13 mouse cellular contexts compared by ENCODE assay signal in genomic region chr10:117111455-117111854, GRCm38 (mm10). TPM values are rescaled to one million over a fixed set of nuclear protein-coding genes. Genes with fewer than 3 reads are reported as not detected.
DNase-seq lines count a peak whose midpoint lies in the region; ATAC-seq lines count a peak whose summit lies in the region.
"Had no signal": no experiment of that assay in that cellular context is flagged by ENCODE, and none has a peak within 500 bp of the region (broad histone marks: within the 10 kb centered on the region; RNA-seq: fewer than 3 reads in every experiment).

No protein-coding gene starts in this region.

- H3K4me2 ChIP-seq in hindbrain, embryonic 14.5 days (replicated peaks) = no peak overlapping the region
- H3K4me2 ChIP-seq in liver, embryonic 13.5 days = peak overlapping the region; percentile 23; the same call in 1 of the 2 replicates
- H3K4me2 ChIP-seq: forebrain, embryonic 15.5 days had no signal

- peak overlapping the region; percentile 16; the same call in 1 of the 2 replicates for H3K27ac ChIP-seq in hindbrain, embryonic 10.5 days
- no peak overlapping the region for H3K27ac ChIP-seq in hindbrain, embryonic 14.5 days
- peak overlapping the region; percentile 83 for H3K27ac ChIP-seq in liver, embryonic 13.5 days
- H3K27ac ChIP-seq: forebrain, embryonic 15.5 days; limb, embryonic 10.5 days had no signal

- WGBS in hindbrain, embryonic 10.5 days = 64% methylated on average over 7 of the region's 7 CpGs
- 52% methylated on average over 7 of the region's 7 CpGs for WGBS in hindbrain, embryonic 14.5 days
- 60% methylated on average over 7 of the region's 7 CpGs for WGBS in liver, embryonic 13.5 days (ENCODE audit: insufficient replicate concordance)

- no peak for ATAC-seq in hindbrain, embryonic 14.5 days (ENCODE audit: low FRiP score)
- ATAC-seq in liver, embryonic 13.5 days (ENCODE audit: low read depth) = 0 out of 2 replicates have a peak, but pooled peaks have one; percentile 16
- ATAC-seq: forebrain, embryonic 15.5 days had no signal

- peak; percentile 17 for DNase-seq in hindbrain, embryonic 10.5 days (ENCODE audit: low spot score)
- no peak for DNase-seq in hindbrain, embryonic 14.5 days (ENCODE audit: low spot score)
- DNase-seq in T-cell, adult 2 months (ENCODE audit: low spot score) = peak; percentile 12
- DNase-seq in embryo, embryonic 10.5 days (ENCODE audit: low spot score) = peak; percentile 28
- no peak for DNase-seq in liver, embryonic 13.5 days
- DNase-seq in neural tube, embryonic 10.5 days (ENCODE audit: extremely low spot score, low spot score) = no peak
- DNase-seq in frontal cortex, postnatal 25 days (ENCODE audit: low spot score in 2 of 2) = no peak
- DNase-seq: cerebellum, adult 2 months; kidney, adult 2 months; lung, postnatal 36 days; thymus, postnatal 25 days had no signal

- H3K4me3 ChIP-seq in hindbrain, embryonic 10.5 days = no peak overlapping the region
- no peak overlapping the region for H3K4me3 ChIP-seq in hindbrain, embryonic 14.5 days (replicated peaks; ENCODE audit: low read length)
- no peak overlapping the region for H3K4me3 ChIP-seq in liver, embryonic 13.5 days (replicated peaks)
- H3K4me3 ChIP-seq: forebrain, embryonic 15.5 days; limb, embryonic 10.5 days had no signal

- no peaks in the 10 kb centered on the region for H3K36me3 ChIP-seq in hindbrain, embryonic 10.5 days
- H3K36me3 ChIP-seq in hindbrain, embryonic 14.5 days (replicated peaks; ENCODE audit: control insufficient read depth, insufficient read depth) = no peaks in the 10 kb centered on the region
- peaks cover 4% of the 10 kb centered on the region; the same call in 1 of the 2 replicates for H3K36me3 ChIP-seq in liver, embryonic 13.5 days
- H3K36me3 ChIP-seq: forebrain, embryonic 15.5 days; limb, embryonic 10.5 days had no signal

- no peaks in the 10 kb centered on the region for H3K9me3 ChIP-seq in hindbrain, embryonic 10.5 days
- no peaks in the 10 kb centered on the region for H3K9me3 ChIP-seq in hindbrain, embryonic 14.5 days (ENCODE audit: control insufficient read depth, low read length)
- H3K9me3 ChIP-seq in liver, embryonic 13.5 days (replicated peaks) = no peaks in the 10 kb centered on the region
- H3K9me3 ChIP-seq: forebrain, embryonic 15.5 days; limb, embryonic 10.5 days had no signal

- H3K4me1 ChIP-seq in hindbrain, embryonic 10.5 days (replicated peaks) = peaks cover 36% of the 10 kb centered on the region
- H3K4me1 ChIP-seq in hindbrain, embryonic 14.5 days (replicated peaks; ENCODE audit: control insufficient read depth, insufficient read depth, low read length) = no peaks in the 10 kb centered on the region
- peaks cover 90% of the 10 kb centered on the region for H3K4me1 ChIP-seq in liver, embryonic 13.5 days (replicated peaks)

- H3K27me3 ChIP-seq in hindbrain, embryonic 10.5 days (ENCODE audit: insufficient read depth, poor library complexity, severe bottlenecking) = no peaks in the 10 kb centered on the region
- no peaks in the 10 kb centered on the region for H3K27me3 ChIP-seq in hindbrain, embryonic 14.5 days (ENCODE audit: control insufficient read depth, insufficient read depth, low read length)
- H3K27me3 ChIP-seq in liver, embryonic 13.5 days = no peaks in the 10 kb centered on the region
- H3K27me3 ChIP-seq: forebrain, embryonic 15.5 days had no signal

- no peak overlapping the region for H3K9ac ChIP-seq in hindbrain, embryonic 14.5 days
- 0 out of 2 replicates have a peak overlapping the region, but pooled peaks have one; percentile 37 for H3K9ac ChIP-seq in liver, embryonic 13.5 days
- H3K9ac ChIP-seq: forebrain, embryonic 15.5 days had no signal

RNA-seq across cellular contexts. Expression of gene Frs2, which starts 36.9 kb away (rescaled TPM):
- polyA plus RNA-seq in hindbrain, embryonic 10.5 days (2016; fragmentation: Nextera tagmentation; extraction: Ambion mirVana) = 19.8 and 21.4 TPM in 2 replicates
- 27.0 and 32.2 TPM in 2 replicates for polyA plus RNA-seq in hindbrain, embryonic 14.5 days (2014; fragmentation: Nextera tagmentation; extraction: Ambion mirVana)
- polyA plus RNA-seq in liver, embryonic 13.5 days (2015; fragmentation: Nextera tagmentation; extraction: Ambion mirVana) = 8.1 and 11.7 TPM in 2 replicates

RNA-seq across cellular contexts. Expression of gene Cct2, which starts 47.8 kb away (rescaled TPM):
- polyA plus RNA-seq in hindbrain, embryonic 10.5 days (2016; fragmentation: Nextera tagmentation; extraction: Ambion mirVana) = 264 and 323 TPM in 2 replicates
- polyA plus RNA-seq in hindbrain, embryonic 14.5 days (2014; fragmentation: Nextera tagmentation; extraction: Ambion mirVana) = 281 and 288 TPM in 2 replicates
- polyA plus RNA-seq in liver, embryonic 13.5 days (2015; fragmentation: Nextera tagmentation; extraction: Ambion mirVana) = 220 and 240 TPM in 2 replicates

Comparison
In these comparisons a context has a peak if more than half of its experiments do, and no peak if none do; other contexts are left out.
1. DNase-seq: peak in hindbrain, embryonic 10.5 days (single experiment), T-cell, adult 2 months (single experiment) and embryo, embryonic 10.5 days (single experiment); none in hindbrain, embryonic 14.5 days (single experiment), liver, embryonic 13.5 days (single experiment), neural tube, embryonic 10.5 days (single experiment) and frontal cortex, postnatal 25 days (0 of 2).